Mouse (Mus musculus) forebrain, postnatal 0 days (tissue): ENCODE results near the gene Zcchc17. TPM values are rescaled to one million over a fixed set of nuclear protein-coding genes. Genes with fewer than 3 reads are reported as not detected.
A peak's percentile ranks its signal among the peaks of the same experiment; 100 is the strongest.

Experiments used
- ATAC-seq: fragments of 200-750 bp; cut with Nextera tagmentation; 2 replicates; pipeline ENCODE4 v1.8.0; 2017; ENCODE audit warnings: mild to moderate bottlenecking, moderate library complexity
- DNase-seq: peaks from one replicate; pipeline ENCODE4 v3.0.0-alpha.2; 2015
- H3K27ac ChIP-seq: fragments of 300-500 bp; sonication (generic); 2 replicates; pipeline ENCODE4 v1.5.1; 2014; ENCODE audit warnings: low read depth, mild to moderate bottlenecking, antibody characterized with exemption, low read length, moderate library complexity, mixed read lengths
- H3K27me3 ChIP-seq: fragments of 300-500 bp; sonication (generic); 2 replicates; pipeline ENCODE4 v1.6.1; 2014; ENCODE audit warnings: mild to moderate bottlenecking, low read length, mixed read lengths; ENCODE audit not compliant: insufficient read depth
- H3K36me3 ChIP-seq: fragments of 300-500 bp; sonication (generic); 2 replicates; pipeline ENCODE4 v1.6.1; 2014; ENCODE audit warnings: mild to moderate bottlenecking, moderate library complexity; ENCODE audit not compliant: insufficient read depth
- H3K4me1 ChIP-seq: fragments of 300-500 bp; sonication (generic); 2 replicates; pipeline ENCODE4 v1.6.1; 2014; ENCODE audit warnings: antibody characterized with exemption; ENCODE audit not compliant: insufficient read depth
- H3K4me2 ChIP-seq: fragments of 300-500 bp; sonication (generic); 2 replicates; pipeline ENCODE4 v1.6.1; 2014; ENCODE audit warnings: low read depth, mild to moderate bottlenecking, moderate library complexity
- H3K4me3 ChIP-seq: fragments of 300-500 bp; sonication (generic); 2 replicates; pipeline ENCODE4 v1.5.1; 2014; ENCODE audit warnings: low read depth, low read length, mixed read lengths
- H3K9ac ChIP-seq: fragments of 300-500 bp; sonication (generic); 2 replicates; pipeline ENCODE4 v1.6.1; 2014; ENCODE audit warnings: mild to moderate bottlenecking
- H3K9me3 ChIP-seq: fragments of 300-500 bp; sonication (generic); 2 replicates; pipeline ENCODE4 v1.6.1; 2016; ENCODE audit warnings: low read length
- CTCF ChIP-seq: sonication (generic); IDR thresholded peaks from 2 replicates; pipeline ENCODE4 v1.5.1; 2016; ENCODE audit warnings: antibody characterized with exemption, control low read depth, low read depth
- WGBS: fragments of 180-500 bp; shearing (Covaris S2); extraction: QIAGEN DNeasy Blood & Tissue Kit; methylation state at CpG from one replicate; pipeline ENCODE4 v1.1.7; 2014; 5-methylcytosine and 5-hydroxymethylcytosine counted together
- polyA plus RNA-seq: library from polyadenylated mRNA; unstranded; fragments of >200 nt; fragmentation: Nextera tagmentation; extraction: Ambion mirVana; gene quantifications from 2 replicates; pipeline ENCODE4 v1.2.1, GENCODE M21; 2015
- total RNA-seq: library from RNA; depleted of rRNA; stranded (reverse); fragments of >200 nt; gene quantifications from 2 replicates; pipeline ENCODE4 v1.2.3, GENCODE M21; 2014

The Zcchc17 gene
- total and polyA plus RNA-seq, 2 experiments from 2014 or later: 41.3 to 97.8 TPM

- no peak overlapping the region for H3K9ac ChIP-seq
- H3K9me3 ChIP-seq: no peaks in the 10 kb centered on the region
- no peak overlapping the region for H3K4me2 ChIP-seq
- peaks cover 65% of the 10 kb centered on the region for H3K36me3 ChIP-seq
- H3K27ac ChIP-seq: no peak overlapping the region
- 93% methylated on average over 4 of the region's 4 CpGs for WGBS
- no peak for TF ChIP-seq CTCF
- no peaks in the 10 kb centered on the region for H3K4me1 ChIP-seq
- no peak overlapping the region for H3K4me3 ChIP-seq
- no peaks in the 10 kb centered on the region for H3K27me3 ChIP-seq
- DNase-seq: no peak
- ATAC-seq: no peak
Measured at GRCm38 (mm10) chr4:130377500-130377899, 17.8 kb upstream of the Zcchc17 start.

DNA sequence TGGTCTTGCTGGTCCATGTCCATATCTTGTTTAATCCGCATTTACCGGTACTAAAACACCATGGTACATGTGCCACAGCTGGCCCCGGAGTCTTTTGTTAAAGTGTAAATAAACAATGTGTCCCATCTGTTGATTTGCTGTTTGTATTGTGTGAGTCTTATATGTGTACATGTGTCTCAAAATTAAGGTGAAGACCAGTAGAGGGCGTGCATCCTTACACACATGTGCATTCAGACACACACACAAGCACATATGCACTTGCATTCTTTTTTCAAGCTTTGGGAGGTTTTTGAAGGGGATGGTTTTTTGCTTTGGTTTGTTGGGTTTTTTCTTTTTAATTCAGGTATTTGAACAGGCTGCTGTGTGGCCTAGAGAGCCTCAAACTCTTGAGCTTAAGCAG lies 16.9 kb upstream of the Zcchc17 start:
- no peak overlapping the region for H3K27ac ChIP-seq
- H3K4me3 ChIP-seq: no peak overlapping the region
- H3K4me2 ChIP-seq: no peak overlapping the region
- peaks cover 65% of the 10 kb centered on the region for H3K36me3 ChIP-seq
- ATAC-seq (no peak), DNase-seq (peak; percentile 34)
- H3K27me3 ChIP-seq: no peaks in the 10 kb centered on the region
- no peaks in the 10 kb centered on the region for H3K9me3 ChIP-seq
- peak; percentile 54 for TF ChIP-seq CTCF
- H3K4me1 ChIP-seq: no peaks in the 10 kb centered on the region
- 84% methylated on average over 4 of the region's 4 CpGs for WGBS
- H3K9ac ChIP-seq: no peak overlapping the region

GRCm38 (mm10) chr4:130360238-130360590 lies 471 bp upstream of the Zcchc17 start:
- Histone ChIP-seq H3K4me3 (peak overlapping the region; percentile 93), H3K4me1 (peaks cover 12% of the 10 kb centered on the region; the same call in 1 of the 2 replicates), H3K27ac (peak overlapping the region; percentile 89), H3K4me2 (peak overlapping the region; percentile 75), H3K36me3 (peaks cover 24% of the 10 kb centered on the region), H3K9ac (peak overlapping the region; percentile 74), H3K9me3 (no peaks in the 10 kb centered on the region), H3K27me3 (no peaks in the 10 kb centered on the region)
- no peak; the same call in 1 of the 2 replicates for TF ChIP-seq CTCF
- ATAC-seq: peak; percentile 28
- no peak for DNase-seq
- WGBS: under 1% methylated on average over 19 of the region's 19 CpGs

DNA sequence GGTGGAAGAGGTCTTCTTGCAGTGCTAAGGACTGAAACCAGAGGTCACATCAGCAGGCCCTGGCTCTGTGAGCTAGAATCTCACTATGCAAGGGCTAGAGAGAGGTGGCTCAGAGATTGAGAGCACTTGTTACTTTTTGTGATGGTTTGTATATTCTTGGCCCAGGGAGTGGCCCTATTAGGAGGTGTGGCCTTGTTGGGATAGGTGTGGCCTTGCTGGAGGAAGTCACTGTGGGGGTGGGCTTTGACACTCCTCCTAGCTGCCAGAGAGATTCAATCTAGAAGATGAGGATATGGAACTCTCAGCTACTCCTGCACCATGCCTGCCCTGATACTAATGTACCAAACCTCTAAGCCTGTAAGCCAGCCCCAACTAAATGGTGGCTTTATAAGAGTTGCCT lies 1.8 kb downstream of the Zcchc17 start:
- no peak for TF ChIP-seq CTCF
- Histone ChIP-seq H3K4me3 (no peak overlapping the region), H3K4me2 (no peak overlapping the region), H3K27me3 (no peaks in the 10 kb centered on the region), H3K4me1 (peaks cover 12% of the 10 kb centered on the region; the same call in 1 of the 2 replicates), H3K9me3 (no peaks in the 10 kb centered on the region), H3K9ac (no peak overlapping the region), H3K27ac (no peak overlapping the region), H3K36me3 (peaks cover 16% of the 10 kb centered on the region)
- ATAC-seq (no peak), DNase-seq (no peak)

DNA sequence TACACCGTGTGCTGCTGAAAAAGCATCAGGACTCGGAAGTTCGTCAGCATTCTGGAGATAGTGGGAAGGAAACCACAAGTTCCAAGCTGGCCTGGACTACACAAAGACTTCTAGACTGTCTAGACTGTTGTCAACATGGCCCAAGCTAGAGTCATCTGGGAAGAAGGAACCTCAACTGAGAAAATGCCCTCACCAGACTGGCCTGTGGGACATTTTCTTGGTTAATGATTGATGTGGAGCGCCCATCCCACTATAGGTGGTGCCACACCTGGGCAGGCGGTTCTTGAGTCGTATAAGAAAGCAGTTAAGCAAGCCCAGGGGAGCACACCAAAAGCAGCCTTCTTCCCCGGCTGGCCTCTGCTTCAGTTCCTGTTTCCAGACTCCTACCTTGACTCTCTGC lies 7.2 kb downstream of the Zcchc17 start:
- no peak overlapping the region for H3K9ac ChIP-seq
- H3K4me3 ChIP-seq: no peak overlapping the region
- H3K36me3 ChIP-seq: peaks cover 56% of the 10 kb centered on the region
- 95% methylated on average over 7 of the region's 7 CpGs for WGBS
- no peak for ATAC-seq
- no peak overlapping the region for H3K4me2 ChIP-seq
- DNase-seq: no peak
- no peak overlapping the region for H3K27ac ChIP-seq
- no peaks in the 10 kb centered on the region for H3K27me3 ChIP-seq
- no peaks in the 10 kb centered on the region for H3K9me3 ChIP-seq
- no peaks in the 10 kb centered on the region for H3K4me1 ChIP-seq
- TF ChIP-seq CTCF: no peak

DNA sequence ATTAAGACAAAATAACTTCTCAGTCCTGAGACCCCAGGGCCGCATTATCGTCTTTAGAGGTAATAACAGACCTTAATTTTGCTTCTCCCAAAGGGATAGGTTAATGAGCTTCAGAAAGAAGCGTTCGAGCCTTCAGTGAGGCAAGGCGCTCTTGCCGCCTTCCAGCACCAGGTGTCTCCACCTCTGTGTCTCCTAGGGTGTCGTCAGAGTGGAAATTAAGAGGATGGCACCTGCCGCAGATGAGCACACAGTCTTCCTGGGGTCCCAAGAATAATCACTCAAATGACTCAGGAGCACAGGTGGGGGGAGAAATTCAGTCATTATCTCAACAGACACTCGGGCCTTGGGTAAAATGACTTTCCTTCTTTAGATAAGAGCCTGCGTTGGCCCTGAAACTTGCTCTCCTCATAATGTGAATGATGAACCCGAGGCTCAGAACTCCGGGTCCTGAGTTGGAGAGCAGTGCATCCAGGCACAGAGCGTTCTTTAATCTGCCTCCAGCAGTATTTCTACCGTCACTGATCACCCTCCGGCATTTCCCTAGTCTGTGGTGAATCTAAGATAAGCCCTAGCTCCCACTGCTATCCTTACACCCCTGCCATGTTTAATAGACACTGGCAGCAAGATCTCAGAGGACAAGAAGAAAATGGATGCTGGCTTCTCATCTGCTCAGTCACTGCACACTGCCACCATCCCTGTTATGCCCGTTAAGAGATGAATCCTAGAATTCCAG lies 8.9 kb downstream of the Zcchc17 start:
- H3K27ac ChIP-seq: no peak overlapping the region
- no peak overlapping the region for H3K4me3 ChIP-seq
- H3K4me2 ChIP-seq: no peak overlapping the region
- H3K36me3 ChIP-seq: peaks cover 62% of the 10 kb centered on the region
- peak; percentile 45 for TF ChIP-seq CTCF
- H3K4me1 ChIP-seq: no peaks in the 10 kb centered on the region
- ATAC-seq (no peak), DNase-seq (no peak)
- H3K9ac ChIP-seq: no peak overlapping the region
- H3K9me3 ChIP-seq: no peaks in the 10 kb centered on the region
- no peaks in the 10 kb centered on the region for H3K27me3 ChIP-seq
- WGBS: 88% methylated on average over 16 of the region's 16 CpGs

GRCm38 (mm10) chr4:130349666-130350065 lies 10.1 kb downstream of the Zcchc17 start:
- Histone ChIP-seq H3K9me3 (no peaks in the 10 kb centered on the region), H3K4me2 (no peak overlapping the region), H3K27ac (no peak overlapping the region), H3K4me3 (no peak overlapping the region), H3K4me1 (no peaks in the 10 kb centered on the region), H3K9ac (no peak overlapping the region), H3K27me3 (no peaks in the 10 kb centered on the region), H3K36me3 (peaks cover 63% of the 10 kb centered on the region)
- ATAC-seq (no peak), DNase-seq (no peak)
- WGBS: 95% methylated on average over 6 of the region's 6 CpGs
- TF ChIP-seq CTCF: peak; percentile 53
